Mouse (Mus musculus): ENCODE data around the gene Ncdn. TPM values are rescaled to one million over a fixed set of nuclear protein-coding genes. Genes with fewer than 3 reads are reported as not detected.
A peak's percentile ranks its signal among the peaks of the same experiment; 100 is the strongest.

The Ncdn gene
- polyA plus RNA-seq (2014; fragmentation: Nextera tagmentation; extraction: Ambion mirVana), result 28.4 and 31.1 TPM in 2 replicates

GRCm38 (mm10) chr4:126753268-126754230 lies at the start of gene Ncdn, which contains the start of gene AU040320:
Ncdn (minus strand) TSS chr4:126753438.
AU040320 (plus strand) TSS chr4:126753544.
- H3K4me1 ChIP-seq (ENCODE audit: control insufficient read depth, insufficient read depth, low read length), result peaks cover 28% of the 10 kb centered on the region
- H3K27ac ChIP-seq (replicated peaks; ENCODE audit: low read depth, low read length), result peak within 1 kb of the TSS; percentile 92
- DNase-seq (ENCODE audit: low spot score), result peak; percentile 98
- H3K36me3 ChIP-seq (ENCODE audit: control insufficient read depth, insufficient read depth, low read length), result peaks cover 26% of the 10 kb centered on the region
- H3K9ac ChIP-seq (ENCODE audit: low read depth, low read length), result peak within 1 kb of the TSS; percentile 85
- H3K9me3 ChIP-seq (ENCODE audit: control insufficient read depth, low read length), result no peaks in the 10 kb centered on the region
- H3K4me3 ChIP-seq (ENCODE audit: low read depth, low read length), result peak within 1 kb of the TSS; percentile 92
- no peaks in the 10 kb centered on the region for H3K27me3 ChIP-seq (replicated peaks; ENCODE audit: control insufficient read depth, insufficient read depth, low read length)
- H3K4me2 ChIP-seq (ENCODE audit: low read depth, low read length), result peak within 1 kb of the TSS; percentile 99
- WGBS, result under 1% methylated on average over 42 of the region's 71 CpGs
- peak; percentile 99 for ATAC-seq (ENCODE audit: low read depth)

GRCm38 (mm10) chr4:126802174-126802573 lies 48.9 kb upstream of the Ncdn start:
- Histone ChIP-seq H3K27ac (replicated peaks; ENCODE audit: low read depth, low read length) (no peak overlapping the region), H3K36me3 (ENCODE audit: control insufficient read depth, insufficient read depth, low read length) (no peaks in the 10 kb centered on the region), H3K4me1 (ENCODE audit: control insufficient read depth, insufficient read depth, low read length) (no peaks in the 10 kb centered on the region), H3K4me3 (ENCODE audit: low read depth, low read length) (no peak overlapping the region), H3K9me3 (ENCODE audit: control insufficient read depth, low read length) (no peaks in the 10 kb centered on the region), H3K9ac (ENCODE audit: low read depth, low read length) (no peak overlapping the region), H3K27me3 (replicated peaks; ENCODE audit: control insufficient read depth, insufficient read depth, low read length) (no peaks in the 10 kb centered on the region), H3K4me2 (ENCODE audit: low read depth, low read length) (no peak overlapping the region)
- no peak for DNase-seq (ENCODE audit: low spot score)
- WGBS, result 93% methylated on average over 8 of the region's 8 CpGs
- ATAC-seq (ENCODE audit: low read depth), result no peak

DNA sequence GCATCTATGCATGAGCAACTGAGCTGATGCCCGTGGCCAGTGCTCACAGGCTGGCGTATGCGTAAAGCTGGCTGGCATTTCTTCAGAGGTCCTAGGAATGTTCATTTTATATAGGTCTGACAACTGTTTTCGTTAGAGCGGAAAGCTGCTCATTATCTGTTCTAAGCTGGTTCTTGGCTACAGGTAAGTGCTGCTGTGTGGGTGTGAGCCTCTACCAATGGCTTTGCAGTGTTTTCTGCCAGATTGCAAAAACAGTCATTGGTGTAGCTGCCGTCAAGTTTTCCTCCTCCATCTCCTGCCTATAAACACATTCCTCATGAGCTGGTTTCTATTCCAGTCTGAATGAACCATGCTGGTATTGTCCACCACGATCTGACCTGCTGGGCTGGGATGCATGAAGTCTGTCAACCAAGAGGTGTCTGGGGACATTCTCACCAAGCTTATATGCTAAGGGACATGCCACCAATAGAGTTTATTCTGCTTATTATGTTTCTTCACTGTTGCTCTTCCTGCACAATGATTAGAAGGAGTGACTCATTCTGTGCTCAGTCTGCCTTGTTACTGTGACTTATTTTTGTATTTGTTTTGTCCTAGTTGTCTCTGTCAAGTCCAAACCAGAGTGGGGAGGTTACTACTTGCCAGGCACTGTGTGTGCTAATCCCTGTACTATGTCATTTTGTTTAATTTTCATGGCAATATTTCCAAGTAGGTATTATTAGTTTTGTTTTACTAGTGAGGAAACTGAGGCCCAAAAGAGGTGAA lies 39.3 kb upstream of the Ncdn start:
- WGBS, result 84% methylated on average over 7 of the region's 7 CpGs
- H3K36me3 ChIP-seq (ENCODE audit: control insufficient read depth, insufficient read depth, low read length), result peaks cover 43% of the 10 kb centered on the region
- no peak for ATAC-seq (ENCODE audit: low read depth)
- no peaks in the 10 kb centered on the region for H3K27me3 ChIP-seq (replicated peaks; ENCODE audit: control insufficient read depth, insufficient read depth, low read length)
- no peak overlapping the region for H3K4me3 ChIP-seq (ENCODE audit: low read depth, low read length)
- H3K27ac ChIP-seq (replicated peaks; ENCODE audit: low read depth, low read length), result no peak overlapping the region
- H3K4me1 ChIP-seq (ENCODE audit: control insufficient read depth, insufficient read depth, low read length), result no peaks in the 10 kb centered on the region
- no peak overlapping the region for H3K4me2 ChIP-seq (ENCODE audit: low read depth, low read length)
- H3K9me3 ChIP-seq (ENCODE audit: control insufficient read depth, low read length), result 0 out of 2 replicates have a peak, but pooled peaks cover 4% of the 10 kb centered on the region
- H3K9ac ChIP-seq (ENCODE audit: low read depth, low read length), result no peak overlapping the region
- DNase-seq (ENCODE audit: low spot score), result no peak

GRCm38 (mm10) chr4:126782996-126783395 lies 29.8 kb upstream of the Ncdn start:
- WGBS, result 58% methylated on average over 8 of the region's 8 CpGs
- Histone ChIP-seq H3K4me1 (ENCODE audit: control insufficient read depth, insufficient read depth, low read length) (peaks cover 17% of the 10 kb centered on the region), H3K27ac (replicated peaks; ENCODE audit: low read depth, low read length) (peak overlapping the region; percentile 46; the same call in 1 of the 2 replicates), H3K9me3 (ENCODE audit: control insufficient read depth, low read length) (no peaks in the 10 kb centered on the region), H3K27me3 (replicated peaks; ENCODE audit: control insufficient read depth, insufficient read depth, low read length) (no peaks in the 10 kb centered on the region), H3K4me2 (ENCODE audit: low read depth, low read length) (no peak overlapping the region), H3K4me3 (ENCODE audit: low read depth, low read length) (no peak overlapping the region), H3K9ac (ENCODE audit: low read depth, low read length) (no peak overlapping the region), H3K36me3 (ENCODE audit: control insufficient read depth, insufficient read depth, low read length) (no peaks in the 10 kb centered on the region; the same call in 1 of the 2 replicates)
- DNase-seq (ENCODE audit: low spot score), result peak; percentile 27
- no peak for ATAC-seq (ENCODE audit: low read depth)

GRCm38 (mm10) chr4:126782512-126782911 lies 29.3 kb upstream of the Ncdn start:
- no peaks in the 10 kb centered on the region; the same call in 1 of the 2 replicates for H3K36me3 ChIP-seq (ENCODE audit: control insufficient read depth, insufficient read depth, low read length)
- no peak overlapping the region for H3K9ac ChIP-seq (ENCODE audit: low read depth, low read length)
- no peak overlapping the region for H3K4me2 ChIP-seq (ENCODE audit: low read depth, low read length)
- no peak for ATAC-seq (ENCODE audit: low read depth)
- H3K27ac ChIP-seq (replicated peaks; ENCODE audit: low read depth, low read length), result no peak overlapping the region
- peak; percentile 20 for DNase-seq (ENCODE audit: low spot score)
- H3K4me1 ChIP-seq (ENCODE audit: control insufficient read depth, insufficient read depth, low read length), result peaks cover 17% of the 10 kb centered on the region
- 59% methylated on average over 8 of the region's 8 CpGs for WGBS
- H3K9me3 ChIP-seq (ENCODE audit: control insufficient read depth, low read length), result no peaks in the 10 kb centered on the region
- no peaks in the 10 kb centered on the region for H3K27me3 ChIP-seq (replicated peaks; ENCODE audit: control insufficient read depth, insufficient read depth, low read length)
- no peak overlapping the region for H3K4me3 ChIP-seq (ENCODE audit: low read depth, low read length)

GRCm38 (mm10) chr4:126781871-126782270 lies 28.6 kb upstream of the Ncdn start:
- no peak for ATAC-seq (ENCODE audit: low read depth)
- no peak overlapping the region for H3K9ac ChIP-seq (ENCODE audit: low read depth, low read length)
- H3K27ac ChIP-seq (replicated peaks; ENCODE audit: low read depth, low read length), result no peak overlapping the region
- no peaks in the 10 kb centered on the region; the same call in 1 of the 2 replicates for H3K36me3 ChIP-seq (ENCODE audit: control insufficient read depth, insufficient read depth, low read length)
- H3K4me2 ChIP-seq (ENCODE audit: low read depth, low read length), result no peak overlapping the region
- WGBS, result 59% methylated on average over 3 of the region's 3 CpGs
- H3K27me3 ChIP-seq (replicated peaks; ENCODE audit: control insufficient read depth, insufficient read depth, low read length), result no peaks in the 10 kb centered on the region
- no peaks in the 10 kb centered on the region for H3K9me3 ChIP-seq (ENCODE audit: control insufficient read depth, low read length)
- H3K4me1 ChIP-seq (ENCODE audit: control insufficient read depth, insufficient read depth, low read length), result peaks cover 17% of the 10 kb centered on the region
- no peak for DNase-seq (ENCODE audit: low spot score)
- no peak overlapping the region for H3K4me3 ChIP-seq (ENCODE audit: low read depth, low read length)

DNA sequence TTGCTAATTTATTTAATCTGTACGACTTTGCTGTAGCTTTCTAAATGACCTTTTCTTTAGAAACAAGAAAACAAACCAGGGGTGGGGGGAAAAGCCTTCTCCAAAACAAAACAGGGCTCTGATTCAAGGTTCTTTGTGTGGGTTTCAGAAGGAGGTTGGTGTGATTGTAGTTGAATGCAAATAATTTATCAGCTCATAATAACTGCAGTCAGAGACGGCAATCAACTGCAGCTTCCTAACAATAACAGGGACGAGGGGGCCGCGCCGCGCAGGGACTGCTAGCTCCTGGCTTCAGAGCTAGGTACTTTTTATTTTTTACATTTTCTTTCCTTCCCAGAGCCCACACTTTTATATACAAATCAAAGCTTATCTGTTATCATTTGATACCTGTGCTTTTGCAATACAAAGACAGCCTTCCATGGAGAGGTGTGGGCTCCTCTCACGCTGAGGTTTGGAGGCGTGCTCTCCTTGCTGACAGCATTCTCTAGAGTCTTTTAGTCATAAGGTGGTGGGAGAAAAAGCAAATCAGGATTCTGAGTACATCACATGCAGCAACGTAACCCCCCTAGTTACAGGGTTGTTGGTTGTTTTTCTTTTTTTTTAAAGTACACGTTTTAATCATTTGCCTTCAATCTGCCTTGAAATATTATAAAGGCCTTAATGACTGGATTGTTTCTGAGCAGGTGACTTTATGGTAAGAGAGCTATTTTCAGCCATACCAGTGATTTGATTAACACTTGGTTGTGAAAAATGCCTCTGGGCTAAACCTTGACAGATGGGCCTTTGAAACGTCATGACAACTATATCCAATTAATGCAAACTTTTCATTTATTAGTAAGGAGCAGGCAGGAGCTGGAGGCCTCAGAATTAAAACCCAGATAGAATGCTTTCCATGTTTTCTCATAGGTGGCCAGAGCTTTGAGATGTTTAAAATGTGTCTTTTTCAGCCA lies 26.9 kb upstream of the Ncdn start:
- Histone ChIP-seq H3K9ac (ENCODE audit: low read depth, low read length) (0 out of 2 replicates have a peak overlapping the region, but pooled peaks have one; percentile 6), H3K27me3 (replicated peaks; ENCODE audit: control insufficient read depth, insufficient read depth, low read length) (no peaks in the 10 kb centered on the region), H3K4me1 (ENCODE audit: control insufficient read depth, insufficient read depth, low read length) (peaks cover 17% of the 10 kb centered on the region), H3K9me3 (ENCODE audit: control insufficient read depth, low read length) (no peaks in the 10 kb centered on the region), H3K27ac (replicated peaks; ENCODE audit: low read depth, low read length) (no peak overlapping the region), H3K4me2 (ENCODE audit: low read depth, low read length) (no peak overlapping the region), H3K4me3 (ENCODE audit: low read depth, low read length) (no peak overlapping the region), H3K36me3 (ENCODE audit: control insufficient read depth, insufficient read depth, low read length) (no peaks in the 10 kb centered on the region)
- DNase-seq (ENCODE audit: low spot score), result no peak
- 63% methylated on average over 12 of the region's 12 CpGs for WGBS
- ATAC-seq (ENCODE audit: low read depth), result no peak
